In the genomic region with DNA sequence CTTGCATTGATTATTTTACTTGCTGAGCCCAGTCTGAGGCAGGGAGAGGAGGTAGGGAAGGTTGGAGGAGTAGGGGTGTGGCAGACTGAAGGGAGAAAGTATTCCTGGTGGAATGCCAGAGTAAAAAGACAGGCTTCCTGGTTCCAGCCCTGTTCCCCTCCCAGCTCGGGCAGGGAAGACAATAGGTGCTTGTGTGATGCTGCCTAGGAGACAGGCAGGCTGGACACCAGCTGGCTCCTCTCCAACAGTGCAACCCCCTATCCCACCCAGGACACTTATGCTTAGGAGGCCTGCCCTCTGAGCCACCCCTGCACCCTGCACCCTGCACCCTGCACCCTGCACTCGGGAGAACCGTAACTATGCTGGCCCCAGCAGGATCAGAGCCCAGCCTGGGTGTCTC, we compare ENCODE assay signal across 8 mouse cellular contexts. TPM values are rescaled to one million over a fixed set of nuclear protein-coding genes. Genes with fewer than 3 reads are reported as not detected.
DNase-seq lines count a peak whose midpoint lies in the region; ATAC-seq and TF ChIP-seq lines count a peak whose summit lies in the region.
"Had no signal": no experiment of that assay in that cellular context is flagged by ENCODE, and none has a peak within 500 bp of the region (broad histone marks: within the 10 kb centered on the region; RNA-seq: fewer than 3 reads in every experiment).

No protein-coding gene starts in this region.

- no peak for TF ChIP-seq CTCF in lung, adult 2 months (IDR thresholded peaks at IDR 0.05; ENCODE audit: insufficient read depth, low read length)
- no peak for TF ChIP-seq CTCF in stomach, postnatal 0 days (IDR thresholded peaks at IDR 0.05; ENCODE audit: low read depth)
- TF ChIP-seq CTCF in left cerebral cortex, adult 2 months (IDR thresholded peaks at IDR 0.05), result no peak

- TF ChIP-seq POLR2A in lung, adult 2 months (IDR thresholded peaks at IDR 0.05; ENCODE audit: borderline replicate concordance, extremely low read depth, low read depth, low read length), result no peak

- DNase-seq in lung, adult 2 months, result no peak
- DNase-seq in stomach, postnatal 0 days (ENCODE audit: low spot score), result peak; percentile 40
- no peak for DNase-seq in left cerebral cortex, adult 2 months (ENCODE audit: extremely low spot score in 1 of 2, low spot score in 2 of 2)
- DNase-seq: layer of hippocampus, adult 9-11 months had no signal

- H3K4me1 ChIP-seq in lung, embryonic 15.5 days, result peaks cover 19% of the 10 kb centered on the region
- peaks cover 9% of the 10 kb centered on the region for H3K4me1 ChIP-seq in lung, adult 2 months (ENCODE audit: control insufficient read depth, insufficient read depth, low read length)
- peaks cover 11% of the 10 kb centered on the region for H3K4me1 ChIP-seq in forebrain, embryonic 15.5 days
- peaks cover 16% of the 10 kb centered on the region for H3K4me1 ChIP-seq in lung, embryonic 16.5 days (replicated peaks; ENCODE audit: control insufficient read depth, insufficient read depth, low read length)
- H3K4me1 ChIP-seq in stomach, postnatal 0 days (replicated peaks; ENCODE audit: control insufficient read depth, insufficient read depth), result no peaks in the 10 kb centered on the region

- H3K4me3 ChIP-seq in lung, embryonic 15.5 days, result no peak overlapping the region
- H3K4me3 ChIP-seq in lung, adult 2 months (replicated peaks; ENCODE audit: extremely low read depth, low read depth, low read length), result no peak overlapping the region
- H3K4me3 ChIP-seq in forebrain, embryonic 15.5 days, result no peak overlapping the region
- H3K4me3 ChIP-seq in lung, embryonic 16.5 days (ENCODE audit: low read length), result no peak overlapping the region
- H3K4me3 ChIP-seq in stomach, postnatal 0 days (ENCODE audit: low read depth, low read length), result no peak overlapping the region
- H3K4me3 ChIP-seq in left cerebral cortex, adult 2 months, result no peak overlapping the region

- WGBS in lung, embryonic 15.5 days, result 18% methylated on average over 3 of the region's 3 CpGs
- WGBS in lung, adult 2 months, result 32% methylated on average over 3 of the region's 3 CpGs
- 53% methylated on average over 3 of the region's 3 CpGs for WGBS in forebrain, embryonic 15.5 days
- 25% methylated on average over 3 of the region's 3 CpGs for WGBS in lung, embryonic 16.5 days
- 27% methylated on average over 3 of the region's 3 CpGs for WGBS in stomach, postnatal 0 days

- no peaks in the 10 kb centered on the region for H3K36me3 ChIP-seq in lung, embryonic 15.5 days
- 0 out of 2 replicates have a peak, but pooled peaks cover 6% of the 10 kb centered on the region for H3K36me3 ChIP-seq in forebrain, embryonic 15.5 days
- H3K36me3 ChIP-seq in lung, embryonic 16.5 days (ENCODE audit: control insufficient read depth, insufficient read depth, low read length), result no peaks in the 10 kb centered on the region
- no peaks in the 10 kb centered on the region for H3K36me3 ChIP-seq in stomach, postnatal 0 days (ENCODE audit: control insufficient read depth, insufficient read depth, low read length)

- H3K9me3 ChIP-seq in lung, embryonic 15.5 days, result no peaks in the 10 kb centered on the region
- no peaks in the 10 kb centered on the region for H3K9me3 ChIP-seq in forebrain, embryonic 15.5 days
- H3K9me3 ChIP-seq in lung, embryonic 16.5 days (ENCODE audit: control insufficient read depth, low read length), result no peaks in the 10 kb centered on the region
- no peaks in the 10 kb centered on the region for H3K9me3 ChIP-seq in stomach, postnatal 0 days (ENCODE audit: control insufficient read depth, low read length)

- TF ChIP-seq EP300 in stomach, postnatal 0 days (optimal IDR thresholded peaks at IDR 0.05), result no peak

- peak overlapping the region; percentile 75 for H3K27ac ChIP-seq in lung, embryonic 15.5 days
- H3K27ac ChIP-seq in forebrain, embryonic 15.5 days (replicated peaks), result no peak overlapping the region
- H3K27ac ChIP-seq in lung, embryonic 16.5 days (ENCODE audit: low read length), result peak overlapping the region; percentile 84
- peak overlapping the region; percentile 45 for H3K27ac ChIP-seq in stomach, postnatal 0 days (replicated peaks)
- H3K27ac ChIP-seq in left cerebral cortex, adult 2 months, result no peak overlapping the region; the same call in 1 of the 2 replicates

- intact Hi-C loops in left cerebral cortex, adult 2 months (cut with DNase I), result loop anchor here (1.0 to 2.0 kb wide), 2 partner anchors 48 to 115 kb away; no protein-coding TSS in a partner anchor

- ATAC-seq in lung, embryonic 15.5 days (ENCODE audit: borderline replicate concordance, extremely low read depth, low FRiP score, low TSS enrichment), result peak; percentile 47
- peak; percentile 49 for ATAC-seq in forebrain, embryonic 15.5 days (replicated peaks)
- ATAC-seq in lung, embryonic 16.5 days (ENCODE audit: low read depth), result peak; percentile 52; the same call in 1 of the 2 replicates
- peak; percentile 27 for ATAC-seq in stomach, postnatal 0 days (ENCODE audit: low FRiP score, low TSS enrichment)
- no peak for ATAC-seq in inflammation-experienced regulatory T-cells, adult 6 months

- 0 out of 2 replicates have a peak overlapping the region, but pooled peaks have one; percentile 1 for H3K9ac ChIP-seq in lung, embryonic 15.5 days
- no peak overlapping the region for H3K9ac ChIP-seq in forebrain, embryonic 15.5 days (replicated peaks)
- H3K9ac ChIP-seq in lung, embryonic 16.5 days (ENCODE audit: low read length), result peak overlapping the region; percentile 48
- no peak overlapping the region for H3K9ac ChIP-seq in stomach, postnatal 0 days (ENCODE audit: low read length)

- H3K4me2 ChIP-seq in lung, embryonic 15.5 days, result peak overlapping the region; percentile 1; the same call in 1 of the 2 replicates
- no peak overlapping the region for H3K4me2 ChIP-seq in forebrain, embryonic 15.5 days (replicated peaks)
- H3K4me2 ChIP-seq in lung, embryonic 16.5 days (ENCODE audit: low read depth, low read length), result peak overlapping the region; percentile 1; the same call in 1 of the 2 replicates
- H3K4me2 ChIP-seq in stomach, postnatal 0 days (replicated peaks; ENCODE audit: low read depth), result no peak overlapping the region

- H3K27me3 ChIP-seq in lung, embryonic 15.5 days, result peaks cover 25% of the 10 kb centered on the region; the same call in 1 of the 2 replicates
- no peaks in the 10 kb centered on the region for H3K27me3 ChIP-seq in forebrain, embryonic 15.5 days
- H3K27me3 ChIP-seq in lung, embryonic 16.5 days (ENCODE audit: control insufficient read depth, insufficient read depth, low read depth, low read length), result no peaks in the 10 kb centered on the region; the same call in 1 of the 2 replicates
- no peaks in the 10 kb centered on the region for H3K27me3 ChIP-seq in stomach, postnatal 0 days (ENCODE audit: control insufficient read depth, insufficient read depth, low read length)

RNA-seq across cellular contexts. Expression of a gene that starts 8.3 kb away (rescaled TPM):
- 13.9 and 15.8 TPM in 2 replicates for polyA plus RNA-seq in lung, embryonic 15.5 days (2015; fragmentation: Nextera tagmentation; extraction: Ambion mirVana)
- polyA plus RNA-seq in lung, adult 2 months (2012; rRNA removed), result 43.3 and 45.0 TPM in 2 replicates
- polyA plus RNA-seq in forebrain, embryonic 15.5 days (2015; fragmentation: Nextera tagmentation; extraction: Ambion mirVana), result 48.9 and 50.3 TPM in 2 replicates
- polyA plus RNA-seq in lung, embryonic 16.5 days (2015; fragmentation: Nextera tagmentation; extraction: Ambion mirVana), result 19.1 and 20.2 TPM in 2 replicates
- 37.5 and 42.7 TPM in 2 replicates for polyA plus RNA-seq in stomach, postnatal 0 days (2015; fragmentation: Nextera tagmentation; extraction: Ambion mirVana)
- polyA plus RNA-seq in inflammation-experienced regulatory T-cells, adult 6 months (2017; shearing (Covaris generic)), result 1 to 10 TPM; 1.9 to 3.4 (median 2.6) TPM
- 100 to 1,000 TPM; 117 to 121 TPM for total RNA-seq in left cerebral cortex, adult 2 months (2021)

RNA-seq across cellular contexts. Expression of a gene that starts 22.4 kb away (rescaled TPM):
- 13.7 and 15.3 TPM in 2 replicates for polyA plus RNA-seq in lung, embryonic 15.5 days (2015; fragmentation: Nextera tagmentation; extraction: Ambion mirVana)
- 29.1 and 33.8 TPM in 2 replicates for polyA plus RNA-seq in lung, adult 2 months (2012; rRNA removed)
- 20.9 and 21.2 TPM in 2 replicates for polyA plus RNA-seq in forebrain, embryonic 15.5 days (2015; fragmentation: Nextera tagmentation; extraction: Ambion mirVana)
- 11.5 and 12.0 TPM in 2 replicates for polyA plus RNA-seq in lung, embryonic 16.5 days (2015; fragmentation: Nextera tagmentation; extraction: Ambion mirVana)
- 3.9 and 4.1 TPM in 2 replicates for polyA plus RNA-seq in stomach, postnatal 0 days (2015; fragmentation: Nextera tagmentation; extraction: Ambion mirVana)
- polyA plus RNA-seq in inflammation-experienced regulatory T-cells, adult 6 months (2017; shearing (Covaris generic)), result not detected
- 10 to 100 TPM; 25.0 to 26.4 TPM for total RNA-seq in left cerebral cortex, adult 2 months (2021)

RNA-seq across cellular contexts. Expression of a gene that starts 24.8 kb away (rescaled TPM):
- polyA plus RNA-seq in lung, embryonic 15.5 days (2015; fragmentation: Nextera tagmentation; extraction: Ambion mirVana), result not detected in 2 replicates
- polyA plus RNA-seq in lung, adult 2 months (2012; rRNA removed), result 0.05 and 7.8 TPM in 2 replicates
- 0.10 and 0.25 TPM in 2 replicates for polyA plus RNA-seq in forebrain, embryonic 15.5 days (2015; fragmentation: Nextera tagmentation; extraction: Ambion mirVana)
- not detected in 2 replicates for polyA plus RNA-seq in lung, embryonic 16.5 days (2015; fragmentation: Nextera tagmentation; extraction: Ambion mirVana)
- polyA plus RNA-seq in stomach, postnatal 0 days (2015; fragmentation: Nextera tagmentation; extraction: Ambion mirVana), result 20.5 and 21.0 TPM in 2 replicates
- not detected for polyA plus RNA-seq in inflammation-experienced regulatory T-cells, adult 6 months (2017; shearing (Covaris generic))
- not detected for total RNA-seq in left cerebral cortex, adult 2 months (2021)

RNA-seq across cellular contexts. Expression of a gene that starts 37.5 kb away (rescaled TPM):
- not detected in 2 replicates for polyA plus RNA-seq in lung, embryonic 15.5 days (2015; fragmentation: Nextera tagmentation; extraction: Ambion mirVana)
- polyA plus RNA-seq in lung, adult 2 months (2012; rRNA removed), result 0.11 and 0.17 TPM in 2 replicates
- 0.05 TPM in 1 of 2 replicates, not detected in the other for polyA plus RNA-seq in forebrain, embryonic 15.5 days (2015; fragmentation: Nextera tagmentation; extraction: Ambion mirVana)
- polyA plus RNA-seq in lung, embryonic 16.5 days (2015; fragmentation: Nextera tagmentation; extraction: Ambion mirVana), result not detected in 2 replicates
- 0.34 and 0.36 TPM in 2 replicates for polyA plus RNA-seq in stomach, postnatal 0 days (2015; fragmentation: Nextera tagmentation; extraction: Ambion mirVana)
- not detected for polyA plus RNA-seq in inflammation-experienced regulatory T-cells, adult 6 months (2017; shearing (Covaris generic))
- total RNA-seq in left cerebral cortex, adult 2 months (2021), result under 1 TPM; 0.36 to 0.44 TPM

RNA-seq across cellular contexts. Expression of a gene that starts 44.3 kb away (rescaled TPM):
- polyA plus RNA-seq in lung, embryonic 15.5 days (2015; fragmentation: Nextera tagmentation; extraction: Ambion mirVana), result 204 and 222 TPM in 2 replicates
- polyA plus RNA-seq in lung, adult 2 months (2012; rRNA removed), result 52.3 and 80.8 TPM in 2 replicates
- 178 and 192 TPM in 2 replicates for polyA plus RNA-seq in forebrain, embryonic 15.5 days (2015; fragmentation: Nextera tagmentation; extraction: Ambion mirVana)
- polyA plus RNA-seq in lung, embryonic 16.5 days (2015; fragmentation: Nextera tagmentation; extraction: Ambion mirVana), result 203 and 205 TPM in 2 replicates
- 138 and 144 TPM in 2 replicates for polyA plus RNA-seq in stomach, postnatal 0 days (2015; fragmentation: Nextera tagmentation; extraction: Ambion mirVana)
- 100 to 1,000 TPM; 173 to 208 (median 179) TPM for polyA plus RNA-seq in inflammation-experienced regulatory T-cells, adult 6 months (2017; shearing (Covaris generic))
- total RNA-seq in left cerebral cortex, adult 2 months (2021), result 100 to 1,000 TPM; 113 to 118 TPM

Comparison
In these comparisons a context has a peak if more than half of its experiments do, and no peak if none do; other contexts are left out.
1. H3K27ac ChIP-seq: peak in lung, embryonic 15.5 days (single experiment), lung, embryonic 16.5 days (single experiment) and stomach, postnatal 0 days (single experiment); none in forebrain, embryonic 15.5 days (single experiment) and left cerebral cortex, adult 2 months (single experiment).
2. H3K4me2 ChIP-seq: peak in lung, embryonic 15.5 days (single experiment) and lung, embryonic 16.5 days (single experiment); none in forebrain, embryonic 15.5 days (single experiment) and stomach, postnatal 0 days (single experiment).
3. H3K9ac ChIP-seq: peak in lung, embryonic 15.5 days (single experiment) and lung, embryonic 16.5 days (single experiment); none in forebrain, embryonic 15.5 days (single experiment) and stomach, postnatal 0 days (single experiment).